Mouse (Mus musculus) cerebellum, adult 2 months (tissue): Measurements from ENCODE around the gene Fance. TPM values are rescaled to one million over a fixed set of nuclear protein-coding genes. Genes with fewer than 3 reads are reported as not detected.
"Not testable (repeated sequence)": the region's sequence is repeated elsewhere in the genome, so short reads cannot be mapped to it uniquely, and the experiment has no call there.

Experiments used
- DNase-seq, 2 experiments: peaks; one replicate each; pipeline ENCODE4 v3.0.0; 2021
- H3K27ac ChIP-seq: fragments of 200-500 bp; 2 replicates; pipeline ENCODE4 v1.5.1; 2012; ENCODE audit warnings: low read length, control low read depth, inconsistent platforms; ENCODE audit not compliant: insufficient read depth
- H3K27me3 ChIP-seq: fragments of 200-500 bp; 2 replicates; pipeline ENCODE4 v1.6.1; 2012; ENCODE audit warnings: inconsistent platforms, mild to moderate bottlenecking, low read length, moderate library complexity; ENCODE audit not compliant: control insufficient read depth, insufficient read depth
- H3K4me1 ChIP-seq: fragments of 200-500 bp; 2 replicates; pipeline ENCODE4 v1.6.1; 2011; ENCODE audit warnings: low read length; ENCODE audit not compliant: control insufficient read depth, insufficient read depth
- H3K4me3 ChIP-seq: fragments of 200-500 bp; replicated peaks from 2 replicates; pipeline ENCODE3; 2011; ENCODE audit warnings: mild to moderate bottlenecking, low read depth, low read length, control low read depth; ENCODE audit not compliant: insufficient read depth
- CTCF ChIP-seq: fragments of 200-500 bp; IDR thresholded peaks from 2 replicates; pipeline ENCODE4 v1.5.1; 2011; ENCODE audit warnings: low read depth, mild to moderate bottlenecking, control low read depth, low read length, moderate library complexity, borderline replicate concordance; ENCODE audit not compliant: insufficient read depth
- POLR2A ChIP-seq: fragments of 200-500 bp; IDR thresholded peaks from 2 replicates; pipeline ENCODE4 v1.6.1; 2011; ENCODE audit warnings: low read length, control low read depth, borderline replicate concordance; ENCODE audit not compliant: insufficient read depth
- WGBS: fragments of 180-500 bp; shearing (Covaris S2); methylation state at CpG from one replicate; pipeline ENCODE4 v1.1.7; 2018; 5-methylcytosine and 5-hydroxymethylcytosine counted together
- polyA plus RNA-seq: library from polyadenylated mRNA; depleted of rRNA; stranded (reverse); fragments of >200 nt; gene quantifications from 2 replicates; pipeline ENCODE4 v1.2.3, GENCODE M21; 2012

Fance gene
- polyA plus RNA-seq, 1 experiment = 16.5 TPM

DNA sequence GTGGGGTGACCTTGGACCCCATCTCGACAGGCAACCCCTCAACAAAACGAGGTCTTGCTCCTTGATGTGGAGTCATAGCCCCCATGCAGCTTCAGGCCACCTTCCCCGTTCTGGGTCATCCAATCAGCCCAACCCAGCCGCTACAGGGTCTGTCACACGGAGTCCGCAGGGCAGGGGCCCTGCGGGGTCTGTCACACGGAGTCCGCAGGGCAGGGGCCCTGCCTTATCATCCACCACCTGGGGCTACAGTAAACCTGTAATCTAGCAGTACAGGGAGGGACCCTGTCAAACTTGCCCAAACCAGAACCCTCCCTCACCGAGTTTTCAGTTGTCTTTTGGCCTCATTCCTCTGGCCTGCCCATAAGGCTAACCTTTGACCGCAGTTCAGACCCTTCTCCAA is 38.7 kb downstream of the Fance start:
- Histone ChIP-seq H3K27me3 (peaks cover 7% of the 10 kb centered on the region; the same call in 1 of the 2 replicates), H3K4me3 (no peak overlapping the region), H3K27ac (no peak overlapping the region), H3K4me1 (no peaks in the 10 kb centered on the region)
- 35% methylated on average over 11 of the region's 11 CpGs for WGBS
- DNase-seq = no peak
- TF ChIP-seq POLR2A (no peak), CTCF (no peak)

DNA sequence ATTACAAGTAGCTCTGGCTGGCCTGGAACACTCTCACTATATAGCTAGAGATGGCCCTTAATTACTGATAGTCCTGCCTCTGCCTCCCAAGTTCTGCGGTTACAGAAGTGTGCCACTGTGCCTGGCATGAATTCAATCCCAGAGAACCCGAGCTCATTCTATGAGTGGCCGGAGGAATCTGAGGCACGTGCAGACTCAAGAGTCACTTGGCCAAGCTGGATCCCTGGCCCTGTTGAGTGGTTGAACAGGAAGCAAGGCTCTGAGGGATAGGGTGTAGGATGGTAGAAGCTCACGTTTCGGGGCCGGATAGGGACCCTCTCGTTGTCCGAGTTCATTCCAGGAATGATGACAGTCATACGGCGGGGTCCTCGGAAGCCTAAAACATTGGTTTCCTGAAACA is 42.6 kb downstream of the Fance start:
- 79% methylated on average over 12 of the region's 12 CpGs for WGBS
- Histone ChIP-seq H3K4me3 (no peak overlapping the region), H3K27ac (no peak overlapping the region)

DNA sequence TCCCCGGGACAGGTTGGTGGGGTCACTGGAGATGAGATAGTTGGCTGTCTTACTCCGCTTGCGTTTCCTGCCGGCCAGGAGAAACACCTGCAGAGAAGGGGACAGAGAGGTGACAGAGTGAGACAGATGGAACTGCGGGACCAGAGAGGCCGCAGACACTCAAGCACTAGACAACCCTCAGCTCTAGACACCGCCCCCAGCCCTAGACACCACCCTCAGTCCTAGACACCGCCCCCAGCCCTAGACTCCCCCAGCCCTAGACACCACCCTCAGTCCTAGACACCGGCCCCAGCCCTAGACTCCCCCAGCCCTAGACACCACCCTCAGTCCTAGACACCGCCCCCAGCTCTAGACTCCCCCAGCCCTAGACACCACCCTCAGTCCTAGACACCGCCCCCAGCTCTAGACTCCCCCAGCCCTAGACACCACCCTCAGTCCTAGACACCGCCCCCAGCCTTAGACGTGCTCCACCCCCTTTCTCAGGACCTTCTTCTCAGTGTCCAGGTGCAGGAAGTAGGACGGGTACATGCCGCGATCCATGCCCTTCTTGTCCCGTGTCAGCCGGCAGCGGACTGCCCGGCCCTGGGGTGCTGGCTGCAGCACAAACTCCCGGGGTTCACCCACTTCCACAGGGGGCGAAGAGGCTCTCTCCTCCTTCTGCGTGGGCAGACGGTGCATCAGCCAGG is 45.4 kb downstream of the Fance start:
- not testable (repeated sequence) for DNase-seq, H3K27me3 ChIP-seq, H3K27ac ChIP-seq, H3K4me3 ChIP-seq, H3K4me1 ChIP-seq
- 16% methylated on average over 24 of the region's 24 CpGs for WGBS

More for the DNA sequence above, 42.6 kb downstream of the Fance start:
- DNase-seq = no peak
- TF ChIP-seq CTCF = no peak
- TF ChIP-seq POLR2A = no peak
- Histone ChIP-seq H3K4me1 (no peaks in the 10 kb centered on the region), H3K27me3 (peaks cover 2% of the 10 kb centered on the region; the same call in 1 of the 2 replicates)

DNA sequence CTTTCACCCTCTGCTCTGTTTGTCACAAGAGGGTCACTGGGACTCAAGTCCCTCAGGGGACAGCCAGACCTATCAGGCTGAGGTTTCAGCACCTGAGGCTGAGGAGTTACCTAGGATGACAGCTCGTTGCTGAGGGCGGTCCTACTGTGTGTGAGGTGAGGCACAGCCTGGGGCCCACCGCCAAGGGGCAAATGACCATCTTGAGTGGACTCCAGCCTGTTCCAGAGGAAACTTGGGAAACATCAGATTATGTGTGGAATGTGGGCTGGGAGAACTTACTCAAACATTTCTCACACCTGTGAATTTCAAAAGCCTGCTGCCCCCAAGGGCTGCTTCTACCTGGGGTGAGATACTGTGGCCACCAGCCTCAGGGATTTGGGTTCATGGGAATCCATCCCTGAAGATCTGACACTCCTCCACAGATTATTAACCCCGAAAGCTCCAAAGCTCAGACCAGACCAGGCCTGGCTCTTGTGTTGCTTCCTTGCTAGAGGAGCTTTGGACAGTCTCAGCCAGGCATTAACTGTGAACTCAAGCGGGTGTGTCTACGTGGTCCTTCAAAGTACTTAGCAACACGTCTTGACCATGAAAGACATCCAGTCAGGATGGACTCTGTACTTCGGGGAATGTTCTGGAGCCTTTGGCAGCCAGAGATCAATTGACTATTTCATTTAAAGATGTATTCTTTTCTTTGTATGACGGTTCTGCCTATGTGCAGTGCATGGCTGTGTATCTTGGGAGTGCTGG is 47.4 kb downstream of the Fance start:
- H3K4me3 ChIP-seq = no peak overlapping the region
- WGBS = 78% methylated on average over 9 of the region's 9 CpGs
- DNase-seq = no peak
- no peaks in the 10 kb centered on the region for H3K4me1 ChIP-seq
- no peak overlapping the region for H3K27ac ChIP-seq
- TF ChIP-seq CTCF = no peak
- no peak for TF ChIP-seq POLR2A
- peaks cover 5% of the 10 kb centered on the region; the same call in 1 of the 2 replicates for H3K27me3 ChIP-seq

DNA sequence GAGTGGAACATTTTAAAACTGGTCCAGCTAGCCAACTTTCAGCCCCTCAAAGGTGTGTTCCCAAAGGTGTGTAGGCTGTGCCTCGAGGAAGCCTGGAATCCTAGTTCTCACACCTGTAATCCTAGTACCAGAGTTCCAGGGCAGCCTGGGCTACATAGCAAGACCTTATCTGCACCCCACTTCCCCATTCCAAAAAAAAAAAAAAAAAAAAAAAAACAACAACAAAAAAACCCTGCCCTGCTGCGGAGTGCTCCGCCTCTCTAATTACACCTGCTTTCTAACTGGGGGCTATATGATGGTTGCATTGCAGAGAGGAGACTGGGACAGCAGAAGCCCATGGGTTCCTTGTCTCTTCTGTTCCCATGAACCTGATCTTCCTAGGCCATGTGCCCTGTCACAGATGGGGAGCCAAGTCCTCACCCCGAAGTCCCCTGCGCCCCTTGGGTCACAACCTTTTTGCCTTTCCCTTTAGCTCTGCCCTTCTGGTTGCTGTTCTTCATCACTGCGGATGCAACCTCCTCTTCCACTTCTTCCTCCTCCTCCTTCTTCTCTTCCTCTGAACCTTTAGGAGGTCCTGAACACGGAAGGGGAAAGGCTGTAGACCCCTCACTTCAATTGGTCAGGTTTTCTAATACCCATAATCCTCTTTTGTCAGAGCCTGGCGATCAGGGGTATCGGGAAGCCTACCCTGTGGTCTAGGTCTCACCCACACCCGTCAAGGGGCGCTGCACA is 48.8 kb downstream of the Fance start:
- H3K4me3 ChIP-seq = no peak overlapping the region
- peaks cover 5% of the 10 kb centered on the region; the same call in 1 of the 2 replicates for H3K27me3 ChIP-seq

DNA sequence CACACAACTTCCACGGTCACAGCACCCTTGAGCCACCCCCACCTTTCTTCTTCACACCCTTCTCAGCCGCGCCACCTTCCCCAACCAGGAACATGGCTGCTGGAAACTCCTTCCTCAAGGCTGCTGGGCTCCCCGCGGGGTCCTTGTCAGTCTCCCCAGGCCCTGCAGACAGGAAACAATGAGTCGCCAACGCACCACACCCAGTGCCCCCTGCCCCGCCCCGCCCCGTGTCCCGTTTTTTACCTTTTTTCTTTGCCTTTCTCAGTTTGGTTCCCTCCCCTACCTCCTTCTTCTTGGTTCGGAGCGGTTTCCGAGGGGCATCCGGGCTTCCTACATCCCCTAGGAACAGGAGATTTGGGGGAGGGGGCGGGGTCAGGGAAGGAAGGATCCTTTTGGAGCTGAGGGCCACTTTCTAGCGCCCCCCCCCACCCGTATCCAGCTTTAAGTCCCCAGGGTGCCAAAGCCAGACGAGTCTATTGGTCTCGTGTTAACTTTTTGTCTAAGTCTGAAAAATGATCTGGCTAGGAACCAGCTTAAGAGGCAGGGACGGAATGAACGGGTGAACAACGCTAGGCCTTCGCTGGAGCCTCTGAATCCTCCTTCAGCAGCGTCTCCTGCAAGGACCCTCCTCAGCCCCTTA is 49.5 kb downstream of the Fance start:
- no peak for DNase-seq
- H3K4me3 ChIP-seq = no peak overlapping the region
- TF ChIP-seq POLR2A = no peak
- H3K27me3 ChIP-seq = peaks cover 5% of the 10 kb centered on the region; the same call in 1 of the 2 replicates
- 5% methylated on average over 25 of the region's 25 CpGs for WGBS
- H3K4me1 ChIP-seq = no peaks in the 10 kb centered on the region
- no peak overlapping the region for H3K27ac ChIP-seq

More for the DNA sequence above, 48.8 kb downstream of the Fance start:
- DNase-seq = no peak
- no peaks in the 10 kb centered on the region for H3K4me1 ChIP-seq
- no peak overlapping the region for H3K27ac ChIP-seq
- TF ChIP-seq POLR2A = no peak
- no peak for TF ChIP-seq CTCF
- 38% methylated on average over 11 of the region's 11 CpGs for WGBS

DNA sequence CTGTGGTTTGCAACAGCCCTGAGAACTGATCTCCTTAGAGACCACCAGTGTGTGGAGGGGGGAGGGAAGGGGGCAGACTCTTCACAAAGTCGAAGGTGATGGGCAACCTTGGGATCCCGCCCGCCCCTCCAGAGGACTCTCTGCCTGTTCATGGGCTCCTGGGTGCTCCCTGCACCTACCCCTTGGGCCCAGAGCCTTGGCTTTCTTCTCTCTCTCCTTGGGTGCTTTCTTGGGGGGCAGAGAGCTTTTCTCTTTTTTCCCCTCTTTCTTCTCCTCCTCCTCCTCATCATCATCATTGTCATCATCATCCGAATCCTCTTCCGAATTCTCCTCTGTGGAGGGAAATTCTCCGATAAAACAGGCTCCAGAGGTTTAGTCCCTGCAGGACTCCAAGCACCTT is 50.2 kb downstream of the Fance start:
- DNase-seq = no peak
- TF ChIP-seq POLR2A = no peak
- TF ChIP-seq CTCF = no peak
- Histone ChIP-seq H3K27me3 (peaks cover 5% of the 10 kb centered on the region; the same call in 1 of the 2 replicates), H3K4me3 (no peak overlapping the region), H3K27ac (no peak overlapping the region), H3K4me1 (no peaks in the 10 kb centered on the region; the same call in 1 of the 2 replicates)
- 29% methylated on average over 6 of the region's 6 CpGs for WGBS

DNA sequence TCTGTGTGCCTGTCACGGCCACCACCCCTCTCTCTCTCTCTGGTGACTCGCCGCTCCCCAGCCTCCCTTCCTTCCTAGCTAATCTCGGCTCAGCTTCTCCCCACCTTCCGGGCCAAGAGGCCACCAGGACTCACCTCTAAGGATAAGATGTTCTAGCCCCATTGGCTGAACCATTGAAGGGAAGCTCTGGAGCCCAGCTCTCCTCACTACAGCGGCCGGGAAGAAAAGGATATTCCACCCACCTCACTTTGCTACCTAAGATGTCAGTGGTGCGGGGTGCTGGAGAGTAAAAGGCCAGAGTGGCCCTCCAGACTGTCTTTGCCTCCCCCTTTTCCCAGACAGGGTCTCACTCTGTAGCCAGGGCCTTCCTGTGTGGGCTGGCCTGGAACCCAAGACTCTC is 51.8 kb downstream of the Fance start, which contains the start of gene Tulp1:
Gene Tulp1, minus strand, starts transcription at position 101 of the 400 bp plus-strand sequence.
- 42% methylated on average over 8 of the region's 8 CpGs for WGBS
- Histone ChIP-seq H3K27ac (no peak within 1 kb of the TSS), H3K4me3 (no peak within 1 kb of the TSS), H3K27me3 (peaks cover 5% of the 10 kb centered on the region; the same call in 1 of the 2 replicates), H3K4me1 (no peaks in the 10 kb centered on the region; the same call in 1 of the 2 replicates)
- no peak for DNase-seq
- TF ChIP-seq POLR2A (no peak), CTCF (no peak)
